Mouse (Mus musculus) heart, embryonic 16.5 days (tissue): ENCODE results near the gene Pim1. TPM values are rescaled to one million over a fixed set of nuclear protein-coding genes. Genes with fewer than 3 reads are reported as not detected.
"Not testable (repeated sequence)": the region's sequence is repeated elsewhere in the genome, so short reads cannot be mapped to it uniquely, and the experiment has no call there.

Experiments used
- ATAC-seq: fragments of 200-750 bp; cut with Nextera tagmentation; replicated peaks from 2 replicates; pipeline ENCODE4 v1.8.0; 2017; ENCODE audit warnings: moderate number of reproducible peaks; ENCODE audit not compliant: insufficient read depth, low FRiP score; ENCODE audit errors: extremely low read depth
- H3K27ac ChIP-seq: fragments of 300-500 bp; sonication (generic); 2 replicates; pipeline ENCODE4 v1.5.1; 2014; ENCODE audit warnings: mild to moderate bottlenecking, low read length, control low read depth, moderate library complexity
- H3K27me3 ChIP-seq: fragments of 300-500 bp; sonication (generic); 2 replicates; pipeline ENCODE4 v1.6.1; 2014; ENCODE audit warnings: low read length, mixed read lengths; ENCODE audit not compliant: control insufficient read depth, insufficient read depth
- H3K36me3 ChIP-seq: fragments of 300-500 bp; sonication (generic); 2 replicates; pipeline ENCODE4 v1.6.1; 2014; ENCODE audit not compliant: control insufficient read depth, insufficient read depth
- H3K4me1 ChIP-seq: fragments of 300-500 bp; sonication (generic); 2 replicates; pipeline ENCODE4 v1.6.1; 2014; ENCODE audit warnings: low read length, mixed read lengths; ENCODE audit not compliant: control insufficient read depth, insufficient read depth
- H3K4me2 ChIP-seq: fragments of 300-500 bp; sonication (generic); 2 replicates; pipeline ENCODE4 v1.6.1; 2014; ENCODE audit warnings: low read depth, mild to moderate bottlenecking, control low read depth, low read length
- H3K4me3 ChIP-seq: fragments of 300-500 bp; sonication (generic); 2 replicates; pipeline ENCODE4 v1.5.1; 2014; ENCODE audit warnings: mild to moderate bottlenecking, control low read depth, low read length
- H3K9ac ChIP-seq: fragments of 300-500 bp; sonication (generic); 2 replicates; pipeline ENCODE4 v1.6.1; 2014; ENCODE audit warnings: low read length, control low read depth
- H3K9me3 ChIP-seq: fragments of 300-500 bp; sonication (generic); replicated peaks from 2 replicates; pipeline ENCODE4 v1.6.1; 2016; ENCODE audit warnings: low read length; ENCODE audit not compliant: control insufficient read depth
- WGBS: fragments of 180-500 bp; shearing (Covaris S2); extraction: QIAGEN DNeasy Blood & Tissue Kit; methylation state at CpG from one replicate; pipeline ENCODE4 v1.1.7; 2014; 5-methylcytosine and 5-hydroxymethylcytosine counted together
- polyA plus RNA-seq: library from polyadenylated mRNA; unstranded; fragments of >200 nt; fragmentation: Nextera tagmentation; extraction: Ambion mirVana; gene quantifications from 2 replicates; pipeline ENCODE4 v1.2.1, GENCODE M21; 2015

Gene Pim1
- polyA plus RNA-seq, 1 experiment from 2014 or later, result 15.7 TPM

- Histone ChIP-seq H3K9me3 (no peaks in the 10 kb centered on the region), H3K27me3 (no peaks in the 10 kb centered on the region), H3K4me3 (no peak overlapping the region), H3K4me2 (no peak overlapping the region), H3K36me3 (peaks cover 8% of the 10 kb centered on the region), H3K27ac (no peak overlapping the region), H3K9ac (no peak overlapping the region), H3K4me1 (peaks cover 9% of the 10 kb centered on the region)
- no peak for ATAC-seq
- WGBS, result 73% methylated on average over 6 of the region's 6 CpGs
These were observed 5.9 kb downstream of the Pim1 start for GRCm38 (mm10) chr17:29496211-29497070.

- ATAC-seq, result no peak
- WGBS, result 85% methylated on average over 3 of the region's 3 CpGs
- no peak overlapping the region for H3K4me2 ChIP-seq
- no peaks in the 10 kb centered on the region for H3K27me3 ChIP-seq
- no peaks in the 10 kb centered on the region for H3K9me3 ChIP-seq
- no peak overlapping the region for H3K27ac ChIP-seq
- peaks cover 9% of the 10 kb centered on the region for H3K4me1 ChIP-seq
- H3K4me3 ChIP-seq, result no peak overlapping the region
- peaks cover 8% of the 10 kb centered on the region for H3K36me3 ChIP-seq
- no peak overlapping the region for H3K9ac ChIP-seq
These were observed 6.5 kb downstream of the Pim1 start for GRCm38 (mm10) chr17:29497071-29497354.

- H3K27me3 ChIP-seq, H3K4me3 ChIP-seq, H3K9me3 ChIP-seq, H3K9ac ChIP-seq, ATAC-seq, H3K4me2 ChIP-seq, H3K36me3 ChIP-seq, H3K27ac ChIP-seq: not testable (repeated sequence)
- H3K4me1 ChIP-seq, result peaks cover 11% of the 10 kb centered on the region
- 59% methylated on average over 1 of the region's 1 CpGs for WGBS
These were observed 6.9 kb downstream of the Pim1 start for GRCm38 (mm10) chr17:29497481-29497880.

- 0 out of 2 replicates have a peak, but pooled peaks have one; percentile 34 for ATAC-seq
- H3K9me3 ChIP-seq, result no peaks in the 10 kb centered on the region
- no peaks in the 10 kb centered on the region for H3K27me3 ChIP-seq
- no peak overlapping the region for H3K4me3 ChIP-seq
- no peak overlapping the region for H3K9ac ChIP-seq
- H3K36me3 ChIP-seq, result peaks cover 8% of the 10 kb centered on the region
- no peak overlapping the region for H3K4me2 ChIP-seq
- H3K4me1 ChIP-seq, result peaks cover 11% of the 10 kb centered on the region
- H3K27ac ChIP-seq, result peak overlapping the region; percentile 43; the same call in 1 of the 2 replicates
- WGBS, result 33% methylated on average over 4 of the region's 4 CpGs
These were observed 7.5 kb downstream of the Pim1 start for GRCm38 (mm10) chr17:29498028-29498427.

- not testable (repeated sequence) for H3K9me3 ChIP-seq, H3K27me3 ChIP-seq, H3K4me3 ChIP-seq, H3K4me2 ChIP-seq, ATAC-seq, H3K4me1 ChIP-seq, H3K9ac ChIP-seq, H3K27ac ChIP-seq, H3K36me3 ChIP-seq
- 84% methylated on average over 2 of the region's 2 CpGs for WGBS
These were observed 8.4 kb downstream of the Pim1 start for GRCm38 (mm10) chr17:29498952-29499351.

- H3K27me3 ChIP-seq, result no peaks in the 10 kb centered on the region
- H3K4me2 ChIP-seq, result no peak overlapping the region
- 73% methylated on average over 6 of the region's 6 CpGs for WGBS
- no peak for ATAC-seq
- no peak overlapping the region for H3K27ac ChIP-seq
- no peaks in the 10 kb centered on the region for H3K9me3 ChIP-seq
- peaks cover 3% of the 10 kb centered on the region for H3K36me3 ChIP-seq
- no peak overlapping the region for H3K9ac ChIP-seq
- peaks cover 7% of the 10 kb centered on the region for H3K4me1 ChIP-seq
- no peak overlapping the region for H3K4me3 ChIP-seq
These were observed 9.0 kb downstream of the Pim1 start for GRCm38 (mm10) chr17:29499511-29499910.

GRCm38 (mm10) chr17:29500243-29500740, 9.7 kb downstream of the Pim1 start:
- Histone ChIP-seq H3K4me2 (no peak overlapping the region), H3K4me1 (peaks cover 7% of the 10 kb centered on the region), H3K27ac (no peak overlapping the region; the same call in 1 of the 2 replicates), H3K27me3 (no peaks in the 10 kb centered on the region), H3K4me3 (no peak overlapping the region), H3K9ac (no peak overlapping the region), H3K9me3 (no peaks in the 10 kb centered on the region), H3K36me3 (no peaks in the 10 kb centered on the region; the same call in 1 of the 2 replicates)
- WGBS, result 75% methylated on average over 7 of the region's 7 CpGs
- no peak for ATAC-seq

- H3K27me3 ChIP-seq, result no peaks in the 10 kb centered on the region
- peaks cover 7% of the 10 kb centered on the region for H3K4me1 ChIP-seq
- 67% methylated on average over 17 of the region's 17 CpGs for WGBS
- H3K27ac ChIP-seq, result no peak overlapping the region
- H3K4me2 ChIP-seq, result no peak overlapping the region; the same call in 1 of the 2 replicates
- H3K9me3 ChIP-seq, result no peaks in the 10 kb centered on the region
- no peaks in the 10 kb centered on the region; the same call in 1 of the 2 replicates for H3K36me3 ChIP-seq
- H3K4me3 ChIP-seq, result no peak overlapping the region
- ATAC-seq, result no peak
- no peak overlapping the region for H3K9ac ChIP-seq
These were observed 10.4 kb downstream of the Pim1 start for GRCm38 (mm10) chr17:29500802-29501469.
